Mouse (Mus musculus): ENCODE data around the gene Col28a1.
"Not testable (repeated sequence)": the region's sequence is repeated elsewhere in the genome, so short reads cannot be mapped to it uniquely, and the experiment has no call there.

Gene Col28a1

DNA sequence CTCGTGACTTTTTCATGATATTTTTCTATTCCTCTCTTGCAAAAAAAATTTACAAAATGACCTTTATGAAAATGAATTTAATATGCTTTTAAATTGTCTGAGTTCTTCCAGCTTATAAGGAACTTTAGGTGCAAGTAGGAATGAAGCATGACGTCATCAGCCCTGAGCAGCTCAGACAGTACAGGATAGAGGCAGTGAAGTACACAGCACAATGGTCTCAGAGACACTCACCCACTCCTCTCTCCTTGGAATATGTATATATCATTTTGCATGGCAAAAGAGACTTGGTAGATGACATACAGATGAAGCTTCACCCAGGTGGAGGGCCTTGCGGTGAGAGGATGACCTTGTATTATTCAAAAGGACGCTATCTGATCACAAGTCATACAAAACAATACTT lies 197.7 kb downstream of the Col28a1 start:
- no peak for DNase-seq (ENCODE audit: low spot score)

DNA sequence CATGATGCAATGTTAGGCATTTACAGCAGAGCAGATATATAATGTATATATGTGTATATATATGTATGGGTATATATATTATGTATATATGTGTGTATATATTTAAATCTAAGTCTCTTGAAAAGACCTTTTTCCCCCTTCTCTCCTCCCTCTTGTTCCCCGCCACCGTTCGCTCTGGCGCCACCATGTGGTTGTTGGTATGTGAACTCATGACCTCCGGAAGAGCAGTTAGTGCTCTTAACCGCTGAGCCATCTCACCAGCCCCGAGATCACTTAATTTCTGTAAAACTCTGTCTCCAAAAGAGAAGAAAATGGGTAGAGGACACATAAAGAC lies 208.8 kb downstream of the Col28a1 start:
- peak; percentile 27 for DNase-seq (ENCODE audit: low spot score)

DNA sequence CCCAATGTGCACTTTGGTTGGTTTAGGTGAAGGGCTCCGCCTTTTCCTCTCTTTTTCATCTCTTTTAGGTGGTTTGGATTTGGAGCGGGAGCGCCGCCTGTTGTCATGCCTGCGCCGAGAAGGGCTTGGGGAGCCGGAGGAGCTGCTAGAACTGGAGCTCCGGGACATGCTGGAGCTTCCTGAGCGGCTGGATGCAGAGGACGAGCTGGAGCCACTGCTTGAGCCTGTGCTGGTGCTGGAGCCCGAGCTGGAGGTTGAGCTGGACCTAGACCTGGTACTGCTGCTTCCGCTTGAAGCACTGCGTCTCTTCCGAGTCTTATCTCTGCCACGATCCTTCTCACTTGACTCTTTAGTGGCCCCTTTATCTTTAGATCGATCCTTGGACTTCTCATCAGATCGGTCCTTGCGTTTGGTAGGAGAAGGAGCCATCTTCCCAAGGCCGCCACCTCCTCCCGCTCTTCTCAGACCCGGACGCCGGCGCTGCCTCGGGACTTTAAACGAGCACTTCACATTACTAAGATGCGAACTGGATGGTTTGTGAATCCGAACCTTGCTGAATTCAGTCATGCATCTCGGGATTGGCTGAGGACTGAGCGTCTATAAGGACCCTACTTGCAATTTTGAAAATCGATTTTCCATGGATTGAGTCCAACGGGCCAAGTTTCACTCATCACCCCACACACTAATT lies 209.3 kb downstream of the Col28a1 start:
- not testable (repeated sequence) for DNase-seq (ENCODE audit: low spot score)

DNA sequence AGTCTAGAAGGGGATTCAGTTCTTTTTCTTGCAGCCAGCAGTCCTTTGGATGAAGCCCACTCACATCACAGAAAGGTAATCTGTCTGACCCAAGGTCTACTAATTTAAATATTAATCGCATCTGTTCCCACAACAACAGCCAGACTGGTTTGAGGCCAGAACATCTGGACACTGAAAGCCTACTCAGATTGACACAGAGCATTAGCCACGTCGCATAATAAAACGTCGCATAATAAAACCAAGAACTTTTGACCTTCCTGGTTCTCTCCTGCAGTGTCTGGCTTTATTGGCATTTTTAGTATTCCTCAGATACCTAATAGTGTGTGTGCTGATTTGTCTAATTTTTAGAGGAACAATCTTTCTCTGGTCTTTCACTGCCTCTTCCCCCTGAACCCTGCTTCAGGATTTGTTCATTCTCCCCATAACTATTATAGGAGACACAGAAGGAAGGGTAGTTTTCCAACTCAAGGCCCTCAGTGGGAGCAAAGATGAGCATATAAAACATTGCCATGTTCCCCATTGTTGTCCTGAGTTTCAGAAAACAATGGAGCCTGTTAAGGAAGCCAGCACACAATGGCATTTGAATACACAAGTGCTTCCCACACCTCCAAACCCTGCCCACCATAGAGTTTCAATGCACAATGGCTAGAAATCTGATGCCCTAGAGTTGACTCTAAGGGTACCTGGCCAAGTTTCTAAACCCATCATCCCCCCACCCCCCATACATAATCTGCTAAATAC lies 221.2 kb downstream of the Col28a1 start:
- DNase-seq (ENCODE audit: low spot score), result no peak

DNA sequence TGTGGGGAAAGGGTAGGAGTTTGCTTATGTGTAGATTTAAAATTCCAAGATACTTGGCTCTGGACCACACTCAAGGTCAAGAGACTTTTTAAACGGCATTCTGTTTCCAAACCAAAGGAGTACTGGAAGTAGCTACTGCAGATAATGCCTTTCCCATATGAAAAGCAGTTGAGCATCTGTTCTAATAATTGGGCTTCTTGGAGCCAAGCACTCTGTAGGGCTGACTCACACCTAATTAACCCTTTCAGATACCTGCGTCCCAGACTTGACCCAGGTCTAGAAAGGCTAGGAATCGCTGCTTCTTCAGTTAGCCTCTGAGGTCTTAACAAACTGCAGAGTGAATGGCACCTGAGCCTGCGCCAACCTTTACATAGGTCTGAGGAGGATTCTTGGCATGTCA lies 223.0 kb downstream of the Col28a1 start:
- no peak for DNase-seq (ENCODE audit: low spot score)

DNA sequence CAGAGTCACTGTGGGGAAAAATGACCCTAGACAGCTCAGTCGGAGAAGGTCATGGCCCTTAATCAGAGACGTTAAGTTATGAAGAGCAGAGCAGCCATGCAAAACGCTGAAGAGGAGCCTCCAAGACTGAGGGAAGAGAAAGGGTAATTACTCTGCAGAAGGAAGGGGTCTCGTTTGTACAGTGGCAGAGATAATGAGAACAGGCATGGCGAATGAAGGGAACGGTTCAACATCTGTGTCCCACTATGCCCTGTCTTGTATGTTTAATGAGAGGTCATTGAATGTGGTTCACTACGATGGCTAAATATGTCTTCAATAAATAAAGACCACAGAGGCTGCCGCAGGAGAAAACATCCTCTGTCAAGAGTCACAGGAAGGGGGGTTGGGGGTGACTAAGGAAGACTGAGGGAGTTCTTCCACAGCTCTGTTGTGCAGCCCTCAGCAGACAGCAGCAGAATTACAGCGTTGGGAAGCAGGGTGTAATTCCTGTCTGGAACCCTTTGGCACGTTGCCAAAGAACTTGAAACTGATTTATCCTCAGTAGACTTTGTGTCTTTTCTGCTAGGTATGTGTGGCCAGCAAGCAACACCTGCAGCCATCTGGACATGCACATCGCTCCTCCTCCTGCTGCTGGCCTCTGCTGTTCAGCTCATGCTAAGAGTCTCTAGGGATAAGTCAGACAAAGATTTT lies 226.4 kb downstream of the Col28a1 start:
- DNase-seq (ENCODE audit: low spot score), result no peak

DNA sequence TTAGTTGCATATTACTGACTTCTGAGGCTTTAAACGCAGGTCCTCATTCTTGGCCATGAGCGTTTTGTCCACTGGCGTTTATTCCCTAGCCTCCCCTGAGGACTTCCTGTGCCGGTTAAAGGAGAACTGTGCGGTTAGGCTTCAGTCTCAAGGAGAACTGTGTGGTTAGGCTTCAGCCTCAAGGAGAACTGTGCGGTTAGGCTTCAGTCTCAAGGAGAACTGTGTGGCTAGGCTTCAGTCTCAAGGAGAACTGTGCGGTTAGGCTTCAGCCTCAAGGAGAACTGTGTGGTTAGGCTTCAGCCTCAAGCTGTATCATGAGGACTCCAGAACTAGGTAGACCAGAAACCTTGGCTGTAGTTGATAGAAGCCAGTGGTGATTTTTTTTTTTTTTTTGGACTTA lies 229.7 kb downstream of the Col28a1 start:
- DNase-seq (ENCODE audit: low spot score), result no peak

DNA sequence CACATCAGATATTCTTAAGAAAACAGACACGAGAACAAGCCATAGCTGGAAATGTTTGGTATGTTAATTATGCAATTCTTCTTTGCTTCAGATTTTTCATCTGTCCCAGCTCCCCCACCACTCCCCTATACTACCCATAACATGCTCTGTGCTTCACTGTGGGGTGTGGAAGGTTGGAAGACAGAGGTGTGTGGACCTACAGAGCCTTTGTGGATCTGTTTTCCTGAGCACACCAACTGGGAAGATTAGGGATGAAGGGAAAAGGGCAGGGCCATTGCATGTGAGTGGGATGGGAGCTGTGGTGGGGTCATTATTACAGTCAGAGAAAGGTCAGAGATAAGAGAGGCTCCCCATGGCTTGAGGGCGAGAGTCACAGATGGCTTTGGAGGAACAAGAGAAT lies 240.2 kb downstream of the Col28a1 start:
- no peak for DNase-seq (ENCODE audit: low spot score)

DNA sequence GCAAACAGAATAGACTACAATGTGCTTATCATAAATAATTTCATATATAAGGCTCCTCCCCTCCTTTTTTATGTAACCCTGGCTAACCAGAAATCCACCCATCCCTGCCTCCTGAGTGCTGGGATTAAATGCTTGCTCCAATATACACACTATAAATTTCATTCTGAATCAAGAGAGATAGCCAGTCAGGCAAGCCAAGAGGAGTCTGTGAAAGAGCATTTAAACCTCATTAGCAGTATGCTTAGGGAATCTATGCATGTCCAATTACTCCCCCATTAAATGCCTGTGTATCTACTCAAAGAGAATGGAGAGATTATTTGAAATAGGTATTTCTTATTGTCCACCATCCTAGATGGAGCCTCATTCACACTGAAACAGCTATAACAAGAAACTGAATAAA lies 240.6 kb downstream of the Col28a1 start:
- no peak for DNase-seq (ENCODE audit: low spot score)

Data from spleen, adult 12 weeks (tissue).